Mouse (Mus musculus) stomach, embryonic 15.5 days (tissue): ENCODE measurements around the gene Mapk8ip1. TPM values are rescaled to one million over a fixed set of nuclear protein-coding genes. Genes with fewer than 3 reads are reported as not detected.

ENCODE experiments used
- ATAC-seq: fragments of 200-750 bp; cut with Nextera tagmentation; 2 replicates; pipeline ENCODE4 v1.8.0; 2017; ENCODE audit warnings: low read depth, moderate number of reproducible peaks, moderate TSS enrichment; ENCODE audit not compliant: insufficient read depth, low FRiP score
- H3K27ac ChIP-seq: fragments of 300-500 bp; sonication (generic); 2 replicates; pipeline ENCODE4 v1.5.1; 2015; ENCODE audit warnings: mild to moderate bottlenecking, inconsistent platforms
- H3K27me3 ChIP-seq: fragments of 300-500 bp; sonication (generic); replicated peaks from 2 replicates; pipeline ENCODE4 v1.6.1; 2015; ENCODE audit warnings: inconsistent platforms
- H3K36me3 ChIP-seq: fragments of 300-500 bp; sonication (generic); 2 replicates; pipeline ENCODE4 v1.6.1; 2015; ENCODE audit warnings: inconsistent platforms
- H3K4me1 ChIP-seq: fragments of 300-500 bp; sonication (generic); 2 replicates; pipeline ENCODE4 v1.6.1; 2015; ENCODE audit warnings: inconsistent platforms
- H3K4me2 ChIP-seq: fragments of 300-500 bp; sonication (generic); 2 replicates; pipeline ENCODE4 v1.6.1; 2015; ENCODE audit warnings: mild to moderate bottlenecking, inconsistent platforms
- H3K4me3 ChIP-seq: fragments of 300-500 bp; sonication (generic); replicated peaks from 2 replicates; pipeline ENCODE4 v1.5.1; 2015; ENCODE audit warnings: inconsistent platforms
- H3K9ac ChIP-seq: fragments of 300-500 bp; sonication (generic); 2 replicates; pipeline ENCODE4 v1.6.1; 2015; ENCODE audit warnings: inconsistent platforms
- H3K9me3 ChIP-seq: fragments of 300-500 bp; sonication (generic); 2 replicates; pipeline ENCODE4 v1.6.1; 2016; ENCODE audit warnings: inconsistent platforms
- WGBS: fragments of 180-500 bp; shearing (Covaris S2); methylation state at CpG from one replicate; pipeline ENCODE4 v1.1.7; 2015; 5-methylcytosine and 5-hydroxymethylcytosine counted together
- polyA plus RNA-seq: library from polyadenylated mRNA; unstranded; fragments of >200 nt; fragmentation: Nextera tagmentation; extraction: Ambion mirVana; gene quantifications from 2 replicates; pipeline ENCODE4 v1.2.1, GENCODE M21; 2015

The Mapk8ip1 gene
- 23.4 and 24.6 TPM in 2 replicates for polyA plus RNA-seq

DNA sequence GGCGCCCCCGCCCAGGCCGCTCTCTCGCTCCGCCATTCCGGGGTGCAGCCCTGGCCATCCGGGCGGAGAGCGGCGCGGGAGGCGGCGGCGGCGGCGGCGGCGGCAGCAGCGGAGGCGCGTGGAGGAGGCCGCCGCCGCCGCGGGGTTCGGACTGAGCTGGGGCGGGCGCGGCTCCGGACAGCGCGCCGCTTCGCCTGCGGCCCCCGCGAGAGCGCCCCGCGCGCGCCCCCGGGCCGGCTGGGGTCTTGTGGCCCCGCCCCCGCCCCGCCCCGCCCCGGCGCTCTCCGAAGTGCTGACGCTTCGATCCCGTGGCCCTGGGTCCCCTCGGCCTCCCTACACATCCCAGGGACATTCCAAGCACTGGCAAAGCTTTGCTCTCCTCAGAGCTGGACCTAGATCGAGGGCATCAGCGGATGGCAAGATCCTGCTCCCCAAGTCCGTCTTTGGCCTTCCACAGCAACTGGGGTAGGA is at the start of gene Mapk8ip1:
TSS of gene Mapk8ip1 (minus strand) at position 173 of the 471 bp plus-strand sequence.
- Histone ChIP-seq H3K27me3 (peaks cover 8% of the 10 kb centered on the region; the same call in 1 of the 2 replicates), H3K9me3 (no peaks in the 10 kb centered on the region), H3K4me1 (peaks cover 3% of the 10 kb centered on the region; the same call in 1 of the 2 replicates), H3K4me2 (peak within 1 kb of the TSS; percentile 93), H3K9ac (peak within 1 kb of the TSS; percentile 35; the same call in 1 of the 2 replicates), H3K27ac (no peak within 1 kb of the TSS), H3K36me3 (peaks cover 9% of the 10 kb centered on the region), H3K4me3 (peak within 1 kb of the TSS; percentile 58)
- ATAC-seq = peak; percentile 62
- 2% methylated on average over 38 of the region's 59 CpGs for WGBS

DNA sequence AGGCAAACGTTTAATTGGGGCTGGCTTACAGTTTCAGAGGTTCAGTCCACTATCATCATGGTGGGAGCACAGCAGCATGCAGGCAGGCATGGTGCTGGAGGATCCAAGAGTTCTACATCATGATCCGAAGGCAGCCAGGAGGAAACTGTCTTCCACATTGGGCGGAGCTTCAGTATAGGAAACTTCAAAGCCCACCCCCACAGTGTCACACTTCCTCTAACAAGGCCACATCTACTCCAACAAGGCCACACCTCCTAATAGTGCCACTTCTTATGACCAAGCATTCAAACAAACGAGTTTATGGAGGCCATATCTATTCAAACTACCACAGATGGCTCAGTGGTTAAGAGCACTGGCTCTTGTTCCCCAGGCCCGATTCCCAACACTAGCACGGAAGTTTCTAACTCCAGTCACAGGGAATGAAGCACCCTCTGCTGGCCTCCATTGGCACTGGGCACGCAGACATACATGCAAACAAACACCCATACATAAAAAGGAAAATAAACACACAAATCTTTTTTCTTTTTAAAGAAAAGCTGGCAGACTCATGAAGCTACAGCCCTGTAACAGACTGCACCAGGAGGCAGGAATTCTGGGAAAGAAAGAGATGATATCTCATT is 46.2 kb upstream of the Mapk8ip1 start:
- H3K9me3 ChIP-seq = no peaks in the 10 kb centered on the region
- no peak overlapping the region for H3K27ac ChIP-seq
- H3K36me3 ChIP-seq = no peaks in the 10 kb centered on the region
- H3K4me3 ChIP-seq = no peak overlapping the region
- no peak overlapping the region for H3K4me2 ChIP-seq
- WGBS = 68% methylated on average over 7 of the region's 7 CpGs
- no peaks in the 10 kb centered on the region for H3K27me3 ChIP-seq
- no peak for ATAC-seq
- H3K9ac ChIP-seq = no peak overlapping the region
- H3K4me1 ChIP-seq = 0 out of 2 replicates have a peak, but pooled peaks cover 5% of the 10 kb centered on the region

DNA sequence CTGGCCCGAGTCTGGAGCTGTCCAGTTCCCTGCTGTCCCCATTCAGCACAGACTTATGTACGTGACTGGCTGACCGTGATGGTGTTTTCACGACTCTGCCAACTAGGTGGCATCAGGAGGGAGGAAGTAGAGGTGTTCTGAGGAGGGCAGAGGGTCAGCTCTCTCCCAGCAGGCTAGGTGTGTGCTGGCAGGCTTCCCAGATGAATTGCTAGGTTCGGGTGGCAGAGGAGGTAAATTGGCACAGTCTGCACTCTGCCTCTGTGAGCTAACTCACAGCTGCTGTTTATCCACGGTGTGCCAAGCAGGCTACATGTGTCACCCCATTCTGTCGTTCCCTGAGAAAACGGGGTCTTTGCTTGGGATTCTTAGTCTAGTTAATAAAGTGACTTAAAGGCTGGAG is 45.6 kb upstream of the Mapk8ip1 start:
- 78% methylated on average over 8 of the region's 8 CpGs for WGBS

GRCm38 (mm10) chr2:92445890-92446289 is 44.8 kb upstream of the Mapk8ip1 start:
- Histone ChIP-seq H3K9me3 (no peaks in the 10 kb centered on the region), H3K4me2 (no peak overlapping the region), H3K4me3 (no peak overlapping the region), H3K27ac (no peak overlapping the region), H3K36me3 (no peaks in the 10 kb centered on the region), H3K4me1 (0 out of 2 replicates have a peak, but pooled peaks cover 5% of the 10 kb centered on the region), H3K27me3 (no peaks in the 10 kb centered on the region), H3K9ac (no peak overlapping the region)
- 46% methylated on average over 9 of the region's 9 CpGs for WGBS
- ATAC-seq = no peak

More for the DNA sequence above, 45.6 kb upstream of the Mapk8ip1 start:
- Histone ChIP-seq H3K36me3 (no peaks in the 10 kb centered on the region), H3K9me3 (no peaks in the 10 kb centered on the region), H3K27ac (no peak overlapping the region), H3K9ac (no peak overlapping the region), H3K4me3 (no peak overlapping the region), H3K4me2 (no peak overlapping the region), H3K27me3 (no peaks in the 10 kb centered on the region), H3K4me1 (0 out of 2 replicates have a peak, but pooled peaks cover 5% of the 10 kb centered on the region)
- ATAC-seq = no peak

DNA sequence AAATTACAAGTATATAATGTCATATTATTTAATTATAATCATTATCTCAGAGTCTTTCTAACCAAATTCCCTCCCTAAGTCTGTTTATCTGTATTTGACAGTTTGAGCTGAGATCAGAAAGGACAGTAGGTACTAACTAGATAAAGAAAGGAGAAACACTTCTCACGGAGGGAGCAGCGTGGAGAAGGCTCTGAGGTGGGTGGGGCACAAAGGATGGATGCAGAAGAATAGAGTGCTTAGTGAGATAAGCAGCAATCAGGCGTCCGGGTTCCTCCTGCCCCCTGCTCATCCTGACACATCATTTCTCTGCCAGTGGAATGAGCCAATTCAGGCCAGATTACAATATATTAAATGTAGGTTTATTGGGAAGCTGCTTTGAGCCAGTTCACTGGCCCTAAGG is 43.3 kb upstream of the Mapk8ip1 start:
- no peaks in the 10 kb centered on the region for H3K36me3 ChIP-seq
- 32% methylated on average over 4 of the region's 4 CpGs for WGBS
- H3K4me3 ChIP-seq = no peak overlapping the region
- no peak overlapping the region for H3K27ac ChIP-seq
- H3K9me3 ChIP-seq = no peaks in the 10 kb centered on the region
- ATAC-seq = 0 out of 2 replicates have a peak, but pooled peaks have one; percentile 29
- H3K9ac ChIP-seq = no peak overlapping the region
- H3K4me2 ChIP-seq = no peak overlapping the region
- 0 out of 2 replicates have a peak, but pooled peaks cover 5% of the 10 kb centered on the region for H3K4me1 ChIP-seq
- H3K27me3 ChIP-seq = no peaks in the 10 kb centered on the region

- no peak overlapping the region for H3K27ac ChIP-seq
- no peak for ATAC-seq
- H3K4me3 ChIP-seq = no peak overlapping the region
- 0 out of 2 replicates have a peak, but pooled peaks cover 5% of the 10 kb centered on the region for H3K4me1 ChIP-seq
- no peak overlapping the region for H3K4me2 ChIP-seq
- H3K27me3 ChIP-seq = no peaks in the 10 kb centered on the region
- no peak overlapping the region for H3K9ac ChIP-seq
- 76% methylated on average over 4 of the region's 4 CpGs for WGBS
- no peaks in the 10 kb centered on the region for H3K9me3 ChIP-seq
- no peaks in the 10 kb centered on the region for H3K36me3 ChIP-seq
Observed at GRCm38 (mm10) chr2:92443313-92443712, 42.2 kb upstream of the Mapk8ip1 start.

- Histone ChIP-seq H3K27me3 (no peaks in the 10 kb centered on the region), H3K27ac (no peak overlapping the region), H3K4me3 (no peak overlapping the region), H3K9me3 (no peaks in the 10 kb centered on the region), H3K36me3 (no peaks in the 10 kb centered on the region), H3K9ac (no peak overlapping the region), H3K4me1 (peaks cover 8% of the 10 kb centered on the region; the same call in 1 of the 2 replicates), H3K4me2 (no peak overlapping the region)
- 74% methylated on average over 12 of the region's 12 CpGs for WGBS
- no peak for ATAC-seq
Observed at GRCm38 (mm10) chr2:92442419-92443001, 41.4 kb upstream of the Mapk8ip1 start.

GRCm38 (mm10) chr2:92440432-92440831 is 39.4 kb upstream of the Mapk8ip1 start:
- H3K9me3 ChIP-seq = no peaks in the 10 kb centered on the region
- H3K27me3 ChIP-seq = no peaks in the 10 kb centered on the region
- H3K9ac ChIP-seq = no peak overlapping the region
- H3K4me3 ChIP-seq = no peak overlapping the region
- no peak for ATAC-seq
- WGBS = 53% methylated on average over 6 of the region's 6 CpGs
- no peak overlapping the region for H3K4me2 ChIP-seq
- no peaks in the 10 kb centered on the region for H3K36me3 ChIP-seq
- peaks cover 8% of the 10 kb centered on the region; the same call in 1 of the 2 replicates for H3K4me1 ChIP-seq
- no peak overlapping the region for H3K27ac ChIP-seq

DNA sequence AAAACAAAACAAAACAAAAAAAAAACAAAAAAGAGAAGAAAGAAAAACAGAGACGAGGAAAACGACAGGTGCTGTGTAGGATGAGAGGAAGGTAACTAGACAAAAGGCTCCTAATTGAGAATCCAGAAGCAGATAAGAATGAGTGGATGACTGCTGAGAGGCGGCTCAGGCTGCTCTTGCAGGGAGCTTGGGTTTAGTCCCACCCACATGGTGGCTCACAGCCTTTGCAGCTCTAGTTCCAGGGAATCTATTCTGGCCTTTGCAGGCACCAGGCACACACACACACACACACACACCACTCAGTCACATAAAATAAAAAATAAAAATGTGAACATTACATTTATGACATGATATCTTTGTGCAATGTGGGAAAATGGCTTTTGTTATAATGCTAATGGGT is 37.5 kb upstream of the Mapk8ip1 start:
- Histone ChIP-seq H3K27me3 (no peaks in the 10 kb centered on the region), H3K9me3 (no peaks in the 10 kb centered on the region), H3K36me3 (no peaks in the 10 kb centered on the region), H3K4me3 (no peak overlapping the region), H3K4me2 (no peak overlapping the region), H3K27ac (no peak overlapping the region), H3K9ac (no peak overlapping the region), H3K4me1 (peaks cover 13% of the 10 kb centered on the region; the same call in 1 of the 2 replicates)
- 63% methylated on average over 3 of the region's 3 CpGs for WGBS
- no peak for ATAC-seq

- H3K9ac ChIP-seq = no peak overlapping the region
- H3K36me3 ChIP-seq = no peaks in the 10 kb centered on the region
- H3K4me3 ChIP-seq = no peak overlapping the region
- WGBS = under 1% methylated on average over 5 of the region's 5 CpGs
- H3K27me3 ChIP-seq = no peaks in the 10 kb centered on the region
- H3K4me1 ChIP-seq = peaks cover 16% of the 10 kb centered on the region
- ATAC-seq = no peak
- H3K9me3 ChIP-seq = no peaks in the 10 kb centered on the region
- no peak overlapping the region for H3K27ac ChIP-seq
- peak overlapping the region; percentile 45 for H3K4me2 ChIP-seq
Observed at GRCm38 (mm10) chr2:92437875-92438274, 36.8 kb upstream of the Mapk8ip1 start.

DNA sequence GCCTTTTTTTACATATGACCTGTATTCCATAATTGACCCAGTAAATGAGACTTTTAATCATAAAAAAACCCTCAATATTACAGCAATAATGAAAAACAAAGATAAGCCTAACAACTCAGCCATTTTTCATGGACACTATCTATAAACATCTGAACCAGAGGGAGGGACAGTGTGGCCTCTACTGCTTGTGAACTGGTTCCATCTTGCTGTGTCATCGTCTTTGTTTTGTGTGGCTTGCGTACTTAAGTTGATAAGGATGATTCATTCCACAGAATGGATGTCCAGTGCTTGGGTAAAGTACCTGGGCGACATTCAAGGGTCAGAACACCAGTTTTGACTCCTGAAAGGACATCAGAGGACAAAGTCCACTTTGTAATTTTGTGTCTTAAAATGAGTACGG is 36.3 kb upstream of the Mapk8ip1 start:
- Histone ChIP-seq H3K9ac (no peak overlapping the region), H3K4me2 (no peak overlapping the region), H3K9me3 (no peaks in the 10 kb centered on the region), H3K4me3 (no peak overlapping the region), H3K27me3 (no peaks in the 10 kb centered on the region), H3K4me1 (peaks cover 18% of the 10 kb centered on the region), H3K36me3 (no peaks in the 10 kb centered on the region), H3K27ac (no peak overlapping the region)
- ATAC-seq = no peak
- WGBS = 57% methylated on average over 4 of the region's 4 CpGs

DNA sequence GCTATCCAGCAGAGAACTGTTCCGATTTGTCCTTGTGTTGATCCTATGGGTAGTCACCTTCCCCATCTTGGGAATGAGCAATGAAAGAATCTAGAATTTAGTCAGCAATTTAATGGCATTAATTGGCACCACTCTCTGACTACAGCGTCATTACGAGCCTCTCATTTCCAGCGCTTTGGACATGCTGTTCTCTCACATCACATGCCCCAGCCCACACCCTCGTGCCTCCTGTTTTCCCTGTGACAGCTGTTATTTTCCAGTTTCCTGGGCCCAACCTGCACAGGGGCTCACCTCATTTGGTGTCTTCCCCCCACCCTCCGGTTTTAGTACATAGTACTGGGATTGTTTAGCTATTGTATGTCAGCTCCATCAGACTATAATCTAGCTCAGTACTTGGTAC is 34.0 kb upstream of the Mapk8ip1 start:
- Histone ChIP-seq H3K9ac (no peak overlapping the region), H3K4me1 (peaks cover 33% of the 10 kb centered on the region), H3K27ac (no peak overlapping the region), H3K27me3 (no peaks in the 10 kb centered on the region), H3K4me2 (no peak overlapping the region), H3K9me3 (no peaks in the 10 kb centered on the region), H3K36me3 (no peaks in the 10 kb centered on the region), H3K4me3 (no peak overlapping the region)
- WGBS = 54% methylated on average over 6 of the region's 6 CpGs
- no peak for ATAC-seq
